Mouse (Mus musculus) lung, postnatal 0 days (tissue): ENCODE results near the gene Setd5.

ENCODE experiments used
- CTCF ChIP-seq: IDR thresholded peaks from 2 replicates; pipeline ENCODE4 v1.5.1; 2016; ENCODE audit warnings: antibody characterized with exemption, mild to moderate bottlenecking
- EP300 ChIP-seq: IDR thresholded peaks from 2 replicates; pipeline ENCODE4 v1.6.1; 2016; ENCODE audit warnings: antibody characterized with exemption, mild to moderate bottlenecking, control low read depth

- no peak for TF ChIP-seq CTCF
- TF ChIP-seq EP300: no peak
Observed at GRCm38 (mm10) chr6:113179195-113179733, 102.1 kb downstream of the Setd5 start.
